Mouse (Mus musculus): Measurements from ENCODE around the gene Camk2d. TPM values are rescaled to one million over a fixed set of nuclear protein-coding genes. Genes with fewer than 3 reads are reported as not detected.

Gene Camk2d
- total and polyA plus RNA-seq, 3 experiments = 66.1 to 80.4 (median 77.3) TPM

- peak overlapping the region in 1 of 3 experiments; percentile 9 for H3K4me3 ChIP-seq (replicated peaks in 1 of 3; ENCODE audit: low read depth in 2 of 3, low read length in 2 of 3, poor library complexity in 1 of 3)
- H3K36me3 ChIP-seq (replicated peaks in 1 of 2; ENCODE audit: control insufficient read depth in 1 of 2, insufficient read depth in 1 of 2, low read length in 1 of 2) = peaks cover 0 to 5% of the 10 kb centered on the region in 2 experiments
- H3K9ac ChIP-seq (ENCODE audit: insufficient read depth, low read depth) = peak overlapping the region; percentile 54
- peaks cover 79% of the 10 kb centered on the region for H3K79me2 ChIP-seq (replicated peaks; ENCODE audit: control insufficient read depth, extremely low read depth, insufficient read depth, poor library complexity, severe bottlenecking)
- dilution Hi-C loops (cut with MboI; ENCODE audit: extremely low pct_ligation_motif_present, extremely low pct_unique_long_range_greater_than_20kb, low sequenced_read_pairs) = no loop called here
- TF ChIP-seq ETS1 (conservative IDR thresholded peaks at IDR 0.05; ENCODE audit: low read depth, low read length) (peak; percentile 87), BHLHE40 (IDR thresholded peaks at IDR 0.05; ENCODE audit: low read depth, low read length) (peak; percentile 97), JUN (IDR thresholded peaks at IDR 0.05; ENCODE audit: insufficient read depth, low read depth, low read length) (peak; percentile 32; the same call in 1 of the 2 replicates), NRF1 (IDR thresholded peaks at IDR 0.05; ENCODE audit: low read depth, low read length) (no peak), SMC3 (IDR thresholded peaks at IDR 0.05; ENCODE audit: low read depth, low read length) (no peak), CTCF (conservative IDR thresholded peaks at IDR 0.05 in 1 of 2, IDR thresholded peaks at IDR 0.05 in 1 of 2; ENCODE audit: low read depth in 2 of 2, low read length in 2 of 2) (no peak), MAX (IDR thresholded peaks at IDR 0.05; ENCODE audit: low read length) (0 out of 2 replicates have a peak, but pooled peaks have one; percentile 43), MEF2A (IDR thresholded peaks at IDR 0.05; ENCODE audit: borderline replicate concordance, low read depth, low read length) (peak; percentile 97), IRF4 (IDR thresholded peaks at IDR 0.05; ENCODE audit: low read depth, low read length) (peak; percentile 53; the same call in 1 of the 2 replicates), MYC (IDR thresholded peaks at IDR 0.05; ENCODE audit: low read depth, low read length) (peak; percentile 22; the same call in 1 of the 2 replicates)
- peaks cover 16 to 81% of the 10 kb centered on the region in 2 experiments for H3K4me1 ChIP-seq (ENCODE audit: control insufficient read depth in 1 of 2, insufficient read depth in 2 of 2)
- peak overlapping the region; percentile 99 for H3K4me2 ChIP-seq (ENCODE audit: insufficient read depth, low read depth, poor library complexity, severe bottlenecking)
- peak overlapping the region; percentile 84 for H3K27ac ChIP-seq (ENCODE audit: insufficient read depth, low read depth)
- DNase-seq (ENCODE audit: extremely low read depth) = peak; percentile 67
- in situ Hi-C loops (cut with MboI; ENCODE audit: low pct_ligation_motif_present, low pct_unique_long_range_greater_than_20kb, low sequenced_read_pairs) = no loop called here
- H3K9me3 ChIP-seq (replicated peaks; ENCODE audit: low read length) = no peaks in the 10 kb centered on the region
- no peaks in the 10 kb centered on the region for H3K27me3 ChIP-seq (replicated peaks)
These were observed 62.7 kb downstream of the Camk2d start for GRCm38 (mm10) chr3:126658791-126659190.

GRCm38 (mm10) chr3:126659235-126659634 is 63.1 kb downstream of the Camk2d start:
- peak overlapping the region; percentile 99 for H3K4me2 ChIP-seq (ENCODE audit: insufficient read depth, low read depth, poor library complexity, severe bottlenecking)
- DNase-seq (ENCODE audit: extremely low read depth) = peak; percentile 41
- H3K9me3 ChIP-seq (replicated peaks; ENCODE audit: low read length) = no peaks in the 10 kb centered on the region
- H3K9ac ChIP-seq (ENCODE audit: insufficient read depth, low read depth) = peak overlapping the region; percentile 54
- peak overlapping the region; percentile 84 for H3K27ac ChIP-seq (ENCODE audit: insufficient read depth, low read depth)
- no peaks in the 10 kb centered on the region for H3K27me3 ChIP-seq (replicated peaks)
- peaks cover 0 to 2% of the 10 kb centered on the region in 2 experiments for H3K36me3 ChIP-seq (replicated peaks in 1 of 2; ENCODE audit: control insufficient read depth in 1 of 2, insufficient read depth in 1 of 2, low read length in 1 of 2)
- peaks cover 16 to 81% of the 10 kb centered on the region in 2 experiments for H3K4me1 ChIP-seq (ENCODE audit: control insufficient read depth in 1 of 2, insufficient read depth in 2 of 2)
- peak overlapping the region in 2 of 3 experiments; percentile 9 to 15 for H3K4me3 ChIP-seq (replicated peaks in 1 of 3; ENCODE audit: low read depth in 2 of 3, low read length in 2 of 3, poor library complexity in 1 of 3)
- dilution Hi-C loops (cut with MboI; ENCODE audit: extremely low pct_ligation_motif_present, extremely low pct_unique_long_range_greater_than_20kb, low sequenced_read_pairs) (no loop called here), in situ Hi-C loops (cut with MboI; ENCODE audit: low pct_ligation_motif_present, low pct_unique_long_range_greater_than_20kb, low sequenced_read_pairs) (no loop called here)
- H3K79me2 ChIP-seq (replicated peaks; ENCODE audit: control insufficient read depth, extremely low read depth, insufficient read depth, poor library complexity, severe bottlenecking) = peaks cover 78% of the 10 kb centered on the region
- TF ChIP-seq HCFC1 (IDR thresholded peaks at IDR 0.05; ENCODE audit: low read depth, low read length) (no peak), ZC3H11A (IDR thresholded peaks at IDR 0.05; ENCODE audit: low read depth, low read length) (no peak), RCOR1 (conservative IDR thresholded peaks at IDR 0.05; ENCODE audit: low read depth, low read length) (no peak), MAZ (IDR thresholded peaks at IDR 0.05; ENCODE audit: low read depth, low read length) (no peak), NRF1 (IDR thresholded peaks at IDR 0.05; ENCODE audit: low read depth, low read length) (no peak), BHLHE40 (IDR thresholded peaks at IDR 0.05; ENCODE audit: low read depth, low read length) (no peak), POLR2A (IDR thresholded peaks at IDR 0.05; ENCODE audit: low read depth, low read length) (no peak), ETS1 (conservative IDR thresholded peaks at IDR 0.05; ENCODE audit: low read depth, low read length) (no peak; the same call in 1 of the 2 replicates), SIN3A (IDR thresholded peaks at IDR 0.05; ENCODE audit: low read length) (no peak; the same call in 1 of the 2 replicates), NELFE (IDR thresholded peaks at IDR 0.05; ENCODE audit: low read depth, low read length) (peak; percentile 34; the same call in 1 of the 2 replicates), USF2 (conservative IDR thresholded peaks at IDR 0.05; ENCODE audit: low read depth, low read length) (no peak), SMC3 (IDR thresholded peaks at IDR 0.05; ENCODE audit: low read depth, low read length) (peak; percentile 18; the same call in 1 of the 2 replicates), GABPA (IDR thresholded peaks at IDR 0.05; ENCODE audit: insufficient replicate concordance, low read depth, low read length) (no peak), JUN (IDR thresholded peaks at IDR 0.05; ENCODE audit: insufficient read depth, low read depth, low read length) (no peak), KAT2A (IDR thresholded peaks at IDR 0.05; ENCODE audit: insufficient replicate concordance, low read length) (no peak), ZNF384 (IDR thresholded peaks at IDR 0.05; ENCODE audit: low read depth, low read length) (0 out of 2 replicates have a peak, but pooled peaks have one; percentile 16), USF1 (IDR thresholded peaks at IDR 0.05; ENCODE audit: low read depth, low read length) (no peak), EP300 (IDR thresholded peaks at IDR 0.05; ENCODE audit: low read length) (peak; percentile 69), MAFK (IDR thresholded peaks at IDR 0.05; ENCODE audit: insufficient replicate concordance, low read length) (0 out of 2 replicates have a peak, but pooled peaks have one; percentile 5), JUND (conservative IDR thresholded peaks at IDR 0.05; ENCODE audit: low read depth, low read length) (peak; percentile 35), ZMIZ1 (IDR thresholded peaks at IDR 0.05; ENCODE audit: low read depth, low read length) (0 out of 2 replicates have a peak, but pooled peaks have one; percentile 38), RAD21 (IDR thresholded peaks at IDR 0.05; ENCODE audit: low read depth, low read length) (no peak; the same call in 1 of the 2 replicates), MYC (IDR thresholded peaks at IDR 0.05; ENCODE audit: low read depth, low read length) (peak; percentile 3; the same call in 1 of the 2 replicates), ELF1 (IDR thresholded peaks at IDR 0.05; ENCODE audit: low read depth, low read length) (no peak), E2F4 (IDR thresholded peaks at IDR 0.05; ENCODE audit: insufficient replicate concordance, low read depth, low read length) (0 out of 2 replicates have a peak, but pooled peaks have one; percentile 50), MEF2A (IDR thresholded peaks at IDR 0.05; ENCODE audit: borderline replicate concordance, low read depth, low read length) (no peak), MXI1 (IDR thresholded peaks at IDR 0.05; ENCODE audit: low read depth, low read length) (peak; percentile 61; the same call in 1 of the 2 replicates)

All from CH12.LX (cell line).